8 mouse cellular contexts compared by ENCODE assay signal in the genomic region with DNA sequence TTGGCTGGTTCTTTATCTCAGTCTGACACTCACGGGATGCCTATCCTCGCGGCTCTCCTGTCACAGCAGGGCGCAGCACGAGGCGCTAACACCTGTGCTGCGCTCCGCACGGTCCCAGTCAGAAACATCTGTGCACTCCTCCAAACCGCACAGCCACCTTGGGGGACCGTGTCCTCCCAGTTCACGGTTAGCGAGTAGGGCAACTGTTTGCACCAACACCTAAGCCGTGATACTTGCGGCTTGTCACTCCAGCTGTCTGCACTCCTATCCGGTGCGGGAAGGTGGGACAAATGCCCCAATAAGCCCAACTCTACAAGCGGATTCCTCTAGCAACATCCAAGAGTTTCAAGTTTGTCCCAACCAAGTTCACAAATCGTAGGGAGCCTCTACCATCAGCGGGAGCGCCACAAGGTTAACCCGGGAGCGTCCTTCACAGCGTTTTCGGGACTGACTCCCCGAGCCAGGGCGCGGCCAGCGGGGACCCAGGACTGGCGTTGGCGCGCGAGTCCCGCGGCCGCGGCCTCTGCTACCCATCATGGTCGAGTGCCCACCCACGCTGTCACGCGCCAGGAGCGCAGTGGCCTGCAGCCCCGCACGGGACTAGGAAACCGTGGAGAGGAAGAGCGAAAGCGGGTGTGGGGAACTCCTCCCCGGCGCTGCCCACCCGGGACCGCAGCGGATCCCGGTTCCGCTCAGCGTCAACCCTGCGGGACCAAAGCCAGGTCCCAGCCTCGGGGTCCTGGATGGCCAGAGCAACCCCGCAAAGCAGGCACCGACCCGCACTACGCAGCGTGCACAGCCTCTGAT. TPM values are rescaled to one million over a fixed set of nuclear protein-coding genes. Genes with fewer than 3 reads are reported as not detected.
DNase-seq lines count a peak whose midpoint lies in the region; ATAC-seq and TF ChIP-seq lines count a peak whose summit lies in the region.

No protein-coding gene starts in this region.

- H3K4me3 ChIP-seq in testis, adult 2 months (ENCODE audit: control insufficient read depth, low read depth, low read length) = peak overlapping the region; percentile 86
- H3K4me3 ChIP-seq in bone marrow, adult 2 months (replicated peaks; ENCODE audit: control insufficient read depth, low read depth, low read length) = peak overlapping the region; percentile 68
- H3K4me3 ChIP-seq in forebrain, embryonic 12.5 days (replicated peaks) = peak overlapping the region; percentile 62

- no peak for DNase-seq in testis, postnatal 10 days (ENCODE audit: low spot score)
- peak; percentile 66 for DNase-seq in lung, postnatal 10 days
- peak; percentile 67 for DNase-seq in ovary, postnatal 10 days (ENCODE audit: low spot score)
- DNase-seq in urinary bladder, postnatal 25 days (ENCODE audit: low spot score) = peak; percentile 37

- TF ChIP-seq POLR2A in testis, adult 2 months (IDR thresholded peaks at IDR 0.05; ENCODE audit: control insufficient read depth, low read depth, low read length) = peak; percentile 25; the same call in 1 of the 2 replicates
- TF ChIP-seq POLR2A in bone marrow, adult 2 months (IDR thresholded peaks at IDR 0.05; ENCODE audit: borderline replicate concordance, control insufficient read depth, low read depth, low read length) = no peak

- H3K4me2 ChIP-seq in forebrain, embryonic 12.5 days = peak overlapping the region; percentile 100

- no peaks in the 10 kb centered on the region for H3K36me3 ChIP-seq in testis, adult 2 months (ENCODE audit: control insufficient read depth, insufficient read depth, low read length)
- H3K36me3 ChIP-seq in forebrain, embryonic 12.5 days (replicated peaks) = no peaks in the 10 kb centered on the region

- WGBS in bone marrow, adult 2 months = 1% methylated on average over 62 of the region's 62 CpGs
- WGBS in forebrain, embryonic 12.5 days = under 1% methylated on average over 62 of the region's 62 CpGs

- peak overlapping the region; percentile 69 for H3K27ac ChIP-seq in testis, adult 2 months (ENCODE audit: control insufficient read depth, insufficient read depth, low read depth, low read length)
- H3K27ac ChIP-seq in bone marrow, adult 2 months (ENCODE audit: control insufficient read depth, insufficient read depth, low read depth, low read length, poor library complexity) = peak overlapping the region; percentile 45; the same call in 1 of the 2 replicates
- H3K27ac ChIP-seq in forebrain, embryonic 12.5 days = 0 out of 2 replicates have a peak overlapping the region, but pooled peaks have one; percentile 57

- peaks cover 13% of the 10 kb centered on the region for H3K4me1 ChIP-seq in testis, adult 2 months (ENCODE audit: control insufficient read depth, insufficient read depth, low read length)
- peaks cover 2% of the 10 kb centered on the region for H3K4me1 ChIP-seq in bone marrow, adult 2 months (ENCODE audit: control insufficient read depth, insufficient read depth, low read length)
- H3K4me1 ChIP-seq in forebrain, embryonic 12.5 days = peaks cover 11% of the 10 kb centered on the region

- H3K9ac ChIP-seq in forebrain, embryonic 12.5 days = peak overlapping the region; percentile 58

- peak; percentile 18; the same call in 1 of the 2 replicates for ATAC-seq in forebrain, embryonic 12.5 days (ENCODE audit: low FRiP score)
- peak; percentile 18 for ATAC-seq in inflammation-experienced regulatory T-cells, adult 6 months

- no peak for TF ChIP-seq CTCF in testis, adult 2 months (IDR thresholded peaks at IDR 0.05; ENCODE audit: control insufficient read depth, insufficient read depth, insufficient replicate concordance, low read depth, low read length)
- TF ChIP-seq CTCF in bone marrow, adult 2 months (IDR thresholded peaks at IDR 0.05; ENCODE audit: control insufficient read depth, insufficient read depth, low read length) = no peak

- no peaks in the 10 kb centered on the region for H3K9me3 ChIP-seq in forebrain, embryonic 12.5 days

- no peaks in the 10 kb centered on the region for H3K27me3 ChIP-seq in testis, adult 2 months (ENCODE audit: control insufficient read depth, insufficient read depth, low read length)
- H3K27me3 ChIP-seq in forebrain, embryonic 12.5 days = peaks cover 55% of the 10 kb centered on the region

RNA-seq across cellular contexts. Expression of a gene that starts 0.8 kb away (rescaled TPM):
- 7.1 and 8.4 TPM in 2 replicates for polyA plus RNA-seq in testis, adult 2 months (2012; rRNA removed)
- 4.9 and 7.4 TPM in 2 replicates for polyA plus RNA-seq in bone marrow, adult 2 months (2011; ENCODE audit: insufficient read depth, insufficient read length, low replicate concordance, missing spikeins)
- 4.0 and 5.7 TPM in 2 replicates for polyA plus RNA-seq in forebrain, embryonic 12.5 days (2016; fragmentation: Nextera tagmentation; extraction: Ambion mirVana)
- polyA plus RNA-seq in inflammation-experienced regulatory T-cells, adult 6 months (2017; shearing (Covaris generic)) = 10 to 100 TPM in 2 of 3 experiments, 1 to 10 TPM in 1; 2.1 to 17.2 (median 11.8) TPM

RNA-seq across cellular contexts. Expression of a gene that starts 42.3 kb away (rescaled TPM):
- 100 and 103 TPM in 2 replicates for polyA plus RNA-seq in testis, adult 2 months (2012; rRNA removed)
- polyA plus RNA-seq in bone marrow, adult 2 months (2011; ENCODE audit: insufficient read depth, insufficient read length, low replicate concordance, missing spikeins) = not detected in 2 replicates
- polyA plus RNA-seq in forebrain, embryonic 12.5 days (2016; fragmentation: Nextera tagmentation; extraction: Ambion mirVana) = 1.4 TPM in 2 replicates
- under 1 TPM in 1 of 3 experiments, not detected in 2; 0.62 TPM for polyA plus RNA-seq in inflammation-experienced regulatory T-cells, adult 6 months (2017; shearing (Covaris generic))

Comparison
In these comparisons a context has a peak if more than half of its experiments do, and no peak if none do; other contexts are left out.
1. RNA of a gene that starts 42.3 kb away (polyA plus RNA-seq): 100 to 103 TPM in testis, adult 2 months; 1.4 TPM in forebrain, embryonic 12.5 days, not detected in bone marrow, adult 2 months and 0.62 TPM in inflammation-experienced regulatory T-cells, adult 6 months; every median in the first group is over 10 times any median in the second.
2. Peak in every context shown above with its lines, with median percentiles within 50 percentile points of each other: H3K27ac ChIP-seq and H3K4me3 ChIP-seq.